Mouse (Mus musculus) E14TG2a.4 (cell line): ENCODE results near the gene Tmem29.
"Not testable (repeated sequence)": the region's sequence is repeated elsewhere in the genome, so short reads cannot be mapped to it uniquely, and the experiment has no call there.

Source experiments
- H3K27me3 ChIP-seq: 2 replicates; pipeline ENCODE4 v1.6.1; 2014; ENCODE audit warnings: low read length, control low read depth; ENCODE audit not compliant: insufficient read depth
- H3K36me3 ChIP-seq: 2 replicates; pipeline ENCODE4 v1.6.1; 2014; ENCODE audit warnings: low read length, control low read depth; ENCODE audit not compliant: insufficient read depth
- H3K4me1 ChIP-seq: replicated peaks from 2 replicates; pipeline ENCODE4 v1.6.1; 2014; ENCODE audit warnings: low read depth, low read length, control low read depth
- H3K4me3 ChIP-seq: replicated peaks from 2 replicates; pipeline ENCODE4 v1.5.1; 2014; ENCODE audit warnings: mild to moderate bottlenecking, low read length
- H3K9me3 ChIP-seq: 2 replicates; pipeline ENCODE4 v1.6.1; 2014; ENCODE audit warnings: low read length, control low read depth
- CTCF ChIP-seq: conservative IDR thresholded peaks from 2 replicates; pipeline ENCODE4 v1.5.1; 2014; ENCODE audit warnings: low read length
- NANOG ChIP-seq: IDR thresholded peaks from 2 replicates; pipeline ENCODE4 v1.6.1; 2014; ENCODE audit warnings: borderline replicate concordance, low read length, mixed read lengths
- POU5F1 ChIP-seq: IDR thresholded peaks from 2 replicates; pipeline ENCODE4 v1.6.1; 2014; ENCODE audit warnings: low read length, borderline replicate concordance

The Tmem29 gene

DNA sequence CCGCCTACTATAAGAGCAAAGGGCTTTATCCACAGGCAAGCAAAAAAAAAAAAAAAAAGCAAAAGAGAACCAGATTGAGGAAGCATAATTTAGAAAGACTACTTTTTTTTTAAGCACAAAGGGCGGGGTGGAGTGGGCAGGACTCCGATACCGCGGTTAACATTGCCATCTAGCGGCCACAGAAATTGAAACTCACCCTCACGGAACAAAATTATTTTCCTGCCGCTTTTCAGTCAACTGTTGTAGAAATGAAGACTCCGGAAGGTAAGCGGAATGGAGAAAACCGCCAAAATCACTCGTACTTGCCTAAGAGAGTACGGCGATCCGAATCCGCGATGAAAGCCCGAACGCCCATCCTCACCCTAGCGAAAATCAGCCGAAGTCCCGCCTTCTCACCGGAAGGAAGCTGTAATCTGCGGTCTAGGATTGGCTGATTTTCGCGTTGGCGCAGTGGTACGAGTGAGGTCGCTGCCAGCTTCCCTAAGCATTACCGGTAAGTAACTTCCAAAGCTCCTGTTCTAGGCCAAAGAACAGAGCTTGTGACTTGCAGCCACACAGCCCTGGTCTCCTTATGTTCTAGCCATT lies at the start of gene Tmem29:
TSS of gene Tmem29 (minus strand) at position 389 of the 585 bp plus-strand sequence.
- Histone ChIP-seq H3K4me3 (peak within 1 kb of the TSS; percentile 77), H3K27me3 (no peaks in the 10 kb centered on the region), H3K4me1 (peaks cover 4% of the 10 kb centered on the region; the same call in 1 of the 2 replicates), H3K36me3 (no peaks in the 10 kb centered on the region), H3K9me3 (no peaks in the 10 kb centered on the region)
- no peak for TF ChIP-seq POU5F1
- TF ChIP-seq NANOG, result no peak
- peak; percentile 20; the same call in 1 of the 2 replicates for TF ChIP-seq CTCF

DNA sequence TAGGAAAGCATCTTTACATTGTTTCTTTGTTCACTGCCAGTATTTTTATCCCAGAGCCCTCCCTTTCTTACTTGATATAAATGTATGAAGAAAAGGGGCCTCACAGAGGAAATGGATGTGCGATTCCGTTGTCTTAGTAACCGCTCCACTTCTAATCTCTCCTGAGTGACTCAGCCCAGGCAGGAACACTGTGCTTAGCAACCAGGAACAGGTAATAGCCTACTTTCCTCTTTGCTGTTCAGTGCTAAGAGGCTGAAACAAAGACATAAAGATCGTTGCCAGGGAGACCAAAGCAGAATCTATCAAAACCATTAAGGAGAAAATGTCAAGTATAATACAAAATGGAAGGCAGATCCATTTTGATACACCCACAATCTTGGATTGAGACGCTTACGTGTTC lies 49.7 kb upstream of the Tmem29 start:
- no peak for TF ChIP-seq CTCF
- no peak for TF ChIP-seq POU5F1
- no peak for TF ChIP-seq NANOG
- no peaks in the 10 kb centered on the region for H3K4me1 ChIP-seq
- H3K9me3 ChIP-seq, result no peaks in the 10 kb centered on the region
- H3K36me3 ChIP-seq, result no peaks in the 10 kb centered on the region
- H3K27me3 ChIP-seq, result no peaks in the 10 kb centered on the region
- no peak overlapping the region for H3K4me3 ChIP-seq

DNA sequence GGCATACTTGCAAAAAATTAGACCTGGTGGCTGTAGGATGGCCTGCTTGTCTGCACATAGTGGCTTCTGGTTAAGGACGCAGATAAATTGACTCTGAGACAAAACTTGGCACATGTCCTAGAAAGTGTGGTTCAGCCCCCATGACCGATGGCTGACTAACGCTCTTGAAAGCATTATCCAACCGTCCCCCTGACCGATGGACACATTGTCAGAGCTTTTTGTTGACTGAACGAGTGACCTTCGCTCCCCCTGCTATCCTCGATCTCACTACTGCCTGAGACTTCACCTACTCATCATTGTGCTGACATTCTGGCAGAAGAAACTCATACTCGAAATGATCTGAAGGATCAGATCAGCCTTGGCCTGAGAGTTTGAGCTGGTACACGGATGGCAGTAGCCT lies 28.9 kb upstream of the Tmem29 start:
- H3K9me3 ChIP-seq, H3K4me3 ChIP-seq, H3K4me1 ChIP-seq, H3K36me3 ChIP-seq, H3K27me3 ChIP-seq: not testable (repeated sequence)

DNA sequence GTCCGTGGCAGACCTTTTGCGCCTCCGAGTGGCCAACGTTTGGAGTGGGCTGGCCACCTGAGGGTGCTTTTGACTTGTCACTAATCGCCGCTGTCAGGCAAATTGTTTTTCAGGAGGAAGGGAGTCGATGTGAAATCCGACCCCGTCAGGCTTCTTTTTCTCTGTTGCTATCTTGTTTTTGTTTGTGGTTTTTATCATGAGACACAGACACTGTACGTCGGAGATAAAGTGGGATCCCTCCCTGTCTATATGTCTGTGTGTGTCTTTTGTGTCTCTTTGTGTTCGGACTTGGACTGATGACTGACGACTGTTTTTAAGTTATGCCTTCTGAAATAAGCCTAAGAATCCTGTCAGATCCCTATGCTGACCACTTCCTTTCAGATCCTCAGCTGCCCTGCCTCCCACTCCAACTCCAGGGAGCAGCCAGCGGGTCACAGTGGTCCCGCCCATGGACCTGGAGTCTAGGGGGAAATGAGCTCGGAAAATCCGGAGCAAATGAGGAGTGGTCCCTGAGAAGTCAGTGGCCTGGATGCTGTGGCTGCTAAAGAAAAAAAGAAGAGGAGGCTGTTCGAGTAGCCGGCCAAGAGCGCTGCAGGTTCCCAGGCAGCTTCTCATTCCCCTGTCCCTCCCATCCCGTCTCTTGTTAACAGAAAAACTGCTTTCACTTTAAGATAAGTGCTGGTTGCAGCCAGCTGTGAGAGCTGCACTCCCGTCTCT lies 27.5 kb upstream of the Tmem29 start:
- H3K4me3 ChIP-seq, H3K27me3 ChIP-seq, H3K36me3 ChIP-seq, H3K9me3 ChIP-seq, H3K4me1 ChIP-seq: not testable (repeated sequence)

DNA sequence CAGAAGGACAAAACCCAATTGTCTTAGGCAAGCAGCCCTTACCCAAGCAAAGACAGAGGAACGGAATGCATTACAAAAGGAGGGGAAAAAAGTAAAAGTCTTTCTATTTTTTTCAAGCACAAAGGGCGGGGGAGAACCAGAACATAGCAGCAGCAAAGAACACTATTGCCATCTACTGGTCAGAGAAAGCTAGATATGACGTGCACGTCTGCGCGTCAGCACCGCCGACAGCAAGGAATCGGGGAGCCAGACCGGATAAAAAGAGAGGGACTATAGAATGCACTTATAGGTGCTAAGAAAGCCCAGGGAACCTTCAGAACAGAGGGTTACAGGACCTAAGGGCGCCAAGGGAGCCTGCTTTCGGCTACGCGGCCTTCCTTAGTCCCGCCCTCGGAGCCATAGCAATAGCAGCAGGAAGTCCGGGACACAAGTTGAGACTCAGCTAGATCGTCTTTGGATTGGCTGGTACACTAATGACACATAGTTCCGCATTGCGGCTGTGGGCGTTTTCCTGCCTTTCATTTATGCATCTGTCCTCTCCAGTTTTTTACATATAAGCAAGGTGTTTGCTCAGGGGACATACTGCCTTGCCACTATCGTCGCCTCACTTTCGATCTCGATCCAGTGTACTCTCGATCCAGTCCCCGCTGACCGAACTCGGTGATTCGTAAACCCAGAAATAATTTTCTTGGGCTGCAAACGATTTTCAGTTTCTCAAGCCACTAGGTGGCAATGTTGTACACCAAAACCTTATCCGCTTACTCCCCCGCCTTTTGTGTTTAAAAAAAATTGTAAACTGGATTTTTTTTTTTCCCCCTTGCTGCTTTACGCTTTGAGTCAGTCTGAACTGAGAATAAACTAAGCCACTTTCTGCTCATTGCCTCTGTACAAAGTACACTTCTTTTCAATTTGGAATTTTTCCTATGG lies 19.2 kb upstream of the Tmem29 start:
- TF ChIP-seq POU5F1, result peak; percentile 80
- peak; percentile 44 for TF ChIP-seq CTCF
- no peak for TF ChIP-seq NANOG
- H3K4me3 ChIP-seq, result peak overlapping the region; percentile 78
- H3K4me1 ChIP-seq, result peaks cover 13% of the 10 kb centered on the region
- no peaks in the 10 kb centered on the region for H3K27me3 ChIP-seq
- H3K9me3 ChIP-seq, result no peaks in the 10 kb centered on the region
- no peaks in the 10 kb centered on the region for H3K36me3 ChIP-seq

DNA sequence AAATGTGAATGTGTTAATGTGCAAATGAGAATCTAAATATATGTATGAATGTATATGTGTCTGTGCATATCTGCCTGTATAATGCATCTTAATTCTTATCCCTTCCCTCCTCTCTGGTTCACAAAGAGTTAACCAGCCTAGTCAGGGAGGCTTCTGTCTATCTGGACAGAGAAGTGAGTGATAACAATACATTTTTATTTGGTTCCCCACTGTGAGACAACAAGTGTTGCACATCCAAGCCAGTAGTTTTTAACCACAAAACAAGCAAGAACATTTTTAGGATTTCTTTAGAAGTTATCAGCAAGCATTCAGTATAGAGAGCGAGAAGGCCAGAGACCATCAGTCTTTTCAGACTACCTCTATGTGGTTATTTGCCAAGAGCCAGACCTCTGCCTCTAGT lies 12.5 kb upstream of the Tmem29 start:
- H3K4me3 ChIP-seq, result no peak overlapping the region
- H3K36me3 ChIP-seq, result no peaks in the 10 kb centered on the region
- peaks cover 3% of the 10 kb centered on the region for H3K4me1 ChIP-seq
- H3K9me3 ChIP-seq, result no peaks in the 10 kb centered on the region
- TF ChIP-seq POU5F1 (no peak), CTCF (no peak), NANOG (no peak)
- H3K27me3 ChIP-seq, result no peaks in the 10 kb centered on the region

DNA sequence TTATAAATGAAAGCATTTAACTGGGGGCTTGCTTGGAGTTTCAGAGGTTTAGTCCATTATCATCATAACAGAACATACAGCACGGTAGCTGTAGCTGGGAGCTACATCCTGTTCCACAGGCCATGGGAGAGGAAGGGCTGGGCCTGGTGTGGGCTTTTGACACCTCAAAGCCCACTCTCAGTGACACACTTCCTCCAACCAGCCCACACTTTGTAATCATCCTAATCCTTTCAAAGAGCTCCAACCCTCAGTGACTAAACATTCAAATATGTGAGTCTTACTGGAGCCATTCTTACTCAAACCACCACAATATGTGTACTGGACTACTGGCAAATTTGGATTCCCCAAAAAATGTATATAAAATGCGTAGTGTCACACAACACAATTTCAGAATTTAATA lies 9.3 kb upstream of the Tmem29 start:
- H3K27me3 ChIP-seq, result no peaks in the 10 kb centered on the region
- no peaks in the 10 kb centered on the region for H3K9me3 ChIP-seq
- H3K4me3 ChIP-seq, result no peak overlapping the region
- H3K36me3 ChIP-seq, result no peaks in the 10 kb centered on the region
- TF ChIP-seq CTCF (no peak), NANOG (no peak), POU5F1 (no peak)
- H3K4me1 ChIP-seq, result no peaks in the 10 kb centered on the region

DNA sequence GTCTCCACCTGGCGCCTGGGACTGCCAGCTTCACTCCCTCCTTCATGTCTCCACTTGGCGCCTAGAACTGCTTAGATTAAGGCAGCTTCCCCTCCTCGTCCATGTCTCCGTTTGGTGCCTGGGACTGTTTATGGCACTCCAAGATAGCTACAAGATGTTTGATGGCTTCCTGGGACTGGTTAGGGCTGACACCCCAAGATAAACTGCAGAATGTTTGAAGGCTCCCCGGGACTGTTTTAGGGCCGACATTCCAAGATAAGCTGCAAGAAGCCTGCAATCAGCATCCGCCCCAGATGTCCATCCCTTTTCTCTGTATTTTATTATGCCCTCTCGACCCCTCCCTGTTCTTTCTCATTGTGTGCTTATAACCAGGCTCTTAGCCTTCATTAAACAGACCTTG lies 7.9 kb upstream of the Tmem29 start:
- not testable (repeated sequence) for H3K9me3 ChIP-seq, H3K27me3 ChIP-seq, H3K4me3 ChIP-seq, H3K4me1 ChIP-seq, H3K36me3 ChIP-seq

DNA sequence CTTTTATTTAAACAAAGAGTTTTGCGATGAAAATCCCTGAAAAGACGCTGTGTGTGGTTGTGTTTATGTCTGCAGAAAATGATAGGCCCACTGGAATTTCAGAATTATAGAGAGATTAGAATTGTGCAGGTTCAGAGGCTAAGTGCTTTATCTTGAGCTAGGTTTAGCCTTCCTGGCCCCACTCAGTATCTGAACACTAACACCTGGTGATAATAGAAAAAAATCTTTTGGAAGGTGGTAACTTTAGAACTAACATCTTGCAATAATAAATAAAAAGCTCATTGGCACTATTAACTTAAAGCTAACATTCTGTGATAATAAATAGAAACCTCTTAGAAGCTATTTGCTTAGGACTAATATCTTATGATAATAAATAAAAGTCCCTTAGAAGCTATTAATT lies 1.2 kb upstream of the Tmem29 start:
- no peaks in the 10 kb centered on the region for H3K27me3 ChIP-seq
- H3K4me1 ChIP-seq, result peaks cover 4% of the 10 kb centered on the region; the same call in 1 of the 2 replicates
- TF ChIP-seq POU5F1, result no peak
- no peak for TF ChIP-seq NANOG
- no peak for TF ChIP-seq CTCF
- H3K36me3 ChIP-seq, result no peaks in the 10 kb centered on the region
- no peaks in the 10 kb centered on the region for H3K9me3 ChIP-seq
- no peak overlapping the region for H3K4me3 ChIP-seq
